Mouse (Mus musculus) left cerebral cortex, adult 8-10 months (tissue): ENCODE results near the gene Tbc1d30. TPM values are rescaled to one million over a fixed set of nuclear protein-coding genes. Genes with fewer than 3 reads are reported as not detected.

Experiments used
- DNase-seq, 2 experiments: peaks; one replicate each; pipeline ENCODE4 v3.0.0; 2022; ENCODE audit warnings: low spot score in 2 of 2
- total RNA-seq, 4 experiments: library from RNA; stranded (reverse); gene quantifications; 2 replicates each; pipeline ENCODE4 v1.2.4; 2022

Tbc1d30 gene
- total RNA-seq, 4 experiments from 2014 or later = 80.6 to 89.9 (median 82.3) TPM

- no peak for DNase-seq
These were observed 123.1 kb downstream of the Tbc1d30 start for GRCm38 (mm10) chr10:121227988-121228409.

GRCm38 (mm10) chr10:121227403-121227802, 123.7 kb downstream of the Tbc1d30 start:
- DNase-seq = no peak

GRCm38 (mm10) chr10:121225636-121226035, 125.4 kb downstream of the Tbc1d30 start:
- no peak for DNase-seq

GRCm38 (mm10) chr10:121222881-121223280, 128.2 kb downstream of the Tbc1d30 start:
- no peak for DNase-seq

DNA sequence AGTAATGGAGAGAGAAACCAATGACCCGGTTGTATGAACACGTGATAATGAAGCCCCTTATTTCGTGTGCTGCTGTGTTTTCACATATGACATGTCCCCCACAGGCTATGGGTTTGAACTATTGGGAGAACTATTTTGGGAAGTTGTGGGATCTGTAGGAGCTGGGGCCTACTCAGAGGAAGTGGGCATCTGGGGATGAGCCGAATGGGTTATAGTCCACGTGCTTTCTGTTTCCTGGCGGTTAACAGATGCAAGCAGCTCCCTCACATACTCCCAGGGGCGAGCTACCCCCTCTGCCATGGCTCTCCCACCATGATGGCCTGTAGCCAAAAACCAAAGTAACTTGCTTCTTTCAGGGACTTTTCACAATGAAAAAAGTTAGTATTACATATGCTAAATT, 132.5 kb downstream of the Tbc1d30 start:
- no peak for DNase-seq

- DNase-seq = no peak
These were observed 134.3 kb downstream of the Tbc1d30 start for GRCm38 (mm10) chr10:121216804-121217203.

Other genes starting within 250 kb of the Tbc1d30 start
- gene Gns, start 13.8 kb upstream of the Tbc1d30 start, total RNA-seq = 100 to 1,000 TPM in 2 of 4 experiments, 10 to 100 TPM in 2; 87.2 to 126 (median 99.0) TPM
- gene Rassf3, start 125.1 kb upstream of the Tbc1d30 start, total RNA-seq = 10 to 100 TPM; 43.2 to 52.0 (median 45.0) TPM
- 10 to 100 TPM; 44.4 to 55.7 (median 48.4) TPM for gene Tbk1, start 235.5 kb upstream of the Tbc1d30 start, total RNA-seq